Mouse (Mus musculus): Measurements from ENCODE around the gene Dennd2a. TPM values are rescaled to one million over a fixed set of nuclear protein-coding genes. Genes with fewer than 3 reads are reported as not detected.

Gene Dennd2a
- polyA plus RNA-seq, 1 experiment, result 8.4 TPM

- Histone ChIP-seq H3ac (ENCODE audit: control insufficient read depth, insufficient read length) (no peak overlapping the region), H3K79me2 (ENCODE audit: control insufficient read depth, insufficient read depth) (peaks cover 3% of the 10 kb centered on the region), H3K36me3 (ENCODE audit: control insufficient read depth, insufficient read depth) (no peaks in the 10 kb centered on the region), H3K4me2 (ENCODE audit: low read depth) (no peak overlapping the region), H3K4me3 (no peak overlapping the region), H3K27me3 (ENCODE audit: control insufficient read depth, insufficient read depth, insufficient read length) (no peaks in the 10 kb centered on the region)
- TF ChIP-seq TCF12 (IDR thresholded peaks at IDR 0.05; ENCODE audit: insufficient read depth, poor library complexity, severe bottlenecking) (no peak), SRF (IDR thresholded peaks at IDR 0.05; ENCODE audit: control insufficient read depth, insufficient read length, low read depth) (no peak), MYOG (IDR thresholded peaks at IDR 0.05; ENCODE audit: control insufficient read depth in 1 of 3, insufficient read depth in 1 of 3, insufficient read length in 2 of 3, low read depth in 2 of 3) (no peak), TCF3 (IDR thresholded peaks at IDR 0.05; ENCODE audit: insufficient read length, low read depth) (no peak), USF1 (IDR thresholded peaks at IDR 0.05; ENCODE audit: low read depth) (no peak), POLR2AphosphoS2 (IDR thresholded peaks at IDR 0.05; ENCODE audit: insufficient read length, low read depth) (no peak), CEBPB (IDR thresholded peaks at IDR 0.05; ENCODE audit: insufficient read depth, poor library complexity, severe bottlenecking) (no peak), MAX (IDR thresholded peaks at IDR 0.05; ENCODE audit: low read depth) (no peak), POLR2A (IDR thresholded peaks at IDR 0.05; ENCODE audit: insufficient read length, low read depth) (no peak), REST (IDR thresholded peaks at IDR 0.05; ENCODE audit: insufficient read depth, insufficient read length) (no peak), MYOD1 (IDR thresholded peaks at IDR 0.05; ENCODE audit: control insufficient read depth in 1 of 3, insufficient read length in 2 of 3, low read depth in 2 of 3) (no peak), E2F4 (IDR thresholded peaks at IDR 0.05; ENCODE audit: insufficient read depth) (no peak)
Observed at GRCm38 (mm10) chr6:39554888-39555647, 2.6 kb downstream of the Dennd2a start.

- H3ac ChIP-seq (ENCODE audit: control insufficient read depth, insufficient read length), result no peak overlapping the region
- no peak overlapping the region for H3K4me3 ChIP-seq
- peak overlapping the region; percentile 65 for H3K4me2 ChIP-seq (ENCODE audit: low read depth)
- no peaks in the 10 kb centered on the region for H3K36me3 ChIP-seq (ENCODE audit: control insufficient read depth, insufficient read depth)
- H3K27me3 ChIP-seq (ENCODE audit: control insufficient read depth, insufficient read depth, insufficient read length), result no peaks in the 10 kb centered on the region
- H3K79me2 ChIP-seq (ENCODE audit: control insufficient read depth, insufficient read depth), result peaks cover 3% of the 10 kb centered on the region
- TF ChIP-seq REST (IDR thresholded peaks at IDR 0.05; ENCODE audit: insufficient read depth, insufficient read length) (no peak), MAX (IDR thresholded peaks at IDR 0.05; ENCODE audit: low read depth) (no peak), CEBPB (IDR thresholded peaks at IDR 0.05; ENCODE audit: insufficient read depth, poor library complexity, severe bottlenecking) (no peak), TCF3 (IDR thresholded peaks at IDR 0.05; ENCODE audit: insufficient read length, low read depth) (no peak), E2F4 (IDR thresholded peaks at IDR 0.05; ENCODE audit: insufficient read depth) (no peak), POLR2AphosphoS2 (IDR thresholded peaks at IDR 0.05; ENCODE audit: insufficient read length, low read depth) (no peak), MYOG (IDR thresholded peaks at IDR 0.05; ENCODE audit: control insufficient read depth in 1 of 3, insufficient read depth in 1 of 3, insufficient read length in 2 of 3, low read depth in 2 of 3) (no peak), USF1 (IDR thresholded peaks at IDR 0.05; ENCODE audit: low read depth) (no peak)
Observed at GRCm38 (mm10) chr6:39551981-39552636, 5.6 kb downstream of the Dennd2a start.

GRCm38 (mm10) chr6:39548030-39548429, 9.6 kb downstream of the Dennd2a start:
- no peak overlapping the region for H3K4me3 ChIP-seq
- no peak overlapping the region for H3ac ChIP-seq (ENCODE audit: control insufficient read depth, insufficient read length)
- TF ChIP-seq POLR2AphosphoS2 (IDR thresholded peaks at IDR 0.05; ENCODE audit: insufficient read length, low read depth) (no peak), SRF (IDR thresholded peaks at IDR 0.05; ENCODE audit: control insufficient read depth, insufficient read length, low read depth) (no peak), TCF3 (IDR thresholded peaks at IDR 0.05; ENCODE audit: insufficient read length, low read depth) (no peak), MAX (IDR thresholded peaks at IDR 0.05; ENCODE audit: low read depth) (no peak), USF1 (IDR thresholded peaks at IDR 0.05; ENCODE audit: low read depth) (no peak), REST (IDR thresholded peaks at IDR 0.05; ENCODE audit: insufficient read depth, insufficient read length) (no peak), POLR2A (IDR thresholded peaks at IDR 0.05; ENCODE audit: insufficient read length, low read depth) (no peak)
- H3K27me3 ChIP-seq (ENCODE audit: control insufficient read depth, insufficient read depth, insufficient read length), result no peaks in the 10 kb centered on the region
- no peak overlapping the region for H3K4me2 ChIP-seq (ENCODE audit: low read depth)
- H3K36me3 ChIP-seq (ENCODE audit: control insufficient read depth, insufficient read depth), result no peaks in the 10 kb centered on the region
- H3K79me2 ChIP-seq (ENCODE audit: control insufficient read depth, insufficient read depth), result peaks cover 3% of the 10 kb centered on the region

- H3K4me2 ChIP-seq (ENCODE audit: low read depth), result no peak overlapping the region
- no peak overlapping the region for H3ac ChIP-seq (ENCODE audit: control insufficient read depth, insufficient read length)
- TF ChIP-seq MAX (IDR thresholded peaks at IDR 0.05; ENCODE audit: low read depth), result no peak
- no peaks in the 10 kb centered on the region for H3K79me2 ChIP-seq (ENCODE audit: control insufficient read depth, insufficient read depth)
- H3K4me3 ChIP-seq, result no peak overlapping the region
- H3K27me3 ChIP-seq (ENCODE audit: control insufficient read depth, insufficient read depth, insufficient read length), result no peaks in the 10 kb centered on the region
- no peaks in the 10 kb centered on the region for H3K36me3 ChIP-seq (ENCODE audit: control insufficient read depth, insufficient read depth)
Observed at GRCm38 (mm10) chr6:39545474-39545873, 12.2 kb downstream of the Dennd2a start.

- Histone ChIP-seq H3K4me2 (ENCODE audit: low read depth) (no peak overlapping the region), H3K27me3 (ENCODE audit: control insufficient read depth, insufficient read depth, insufficient read length) (no peaks in the 10 kb centered on the region), H3K79me2 (ENCODE audit: control insufficient read depth, insufficient read depth) (no peaks in the 10 kb centered on the region), H3K36me3 (ENCODE audit: control insufficient read depth, insufficient read depth) (no peaks in the 10 kb centered on the region), H3K4me3 (no peak overlapping the region), H3ac (ENCODE audit: control insufficient read depth, insufficient read length) (no peak overlapping the region)
- no peak for TF ChIP-seq TCF3 (IDR thresholded peaks at IDR 0.05; ENCODE audit: insufficient read length, low read depth)
- TF ChIP-seq E2F4 (IDR thresholded peaks at IDR 0.05; ENCODE audit: insufficient read depth), result no peak
- no peak for TF ChIP-seq TCF12 (IDR thresholded peaks at IDR 0.05; ENCODE audit: insufficient read depth, poor library complexity, severe bottlenecking)
- TF ChIP-seq CEBPB (IDR thresholded peaks at IDR 0.05; ENCODE audit: insufficient read depth, poor library complexity, severe bottlenecking), result no peak
- TF ChIP-seq MYOG (IDR thresholded peaks at IDR 0.05; ENCODE audit: control insufficient read depth in 1 of 3, insufficient read depth in 1 of 3, insufficient read length in 2 of 3, low read depth in 2 of 3), result no peak
- no peak for TF ChIP-seq SRF (IDR thresholded peaks at IDR 0.05; ENCODE audit: control insufficient read depth, insufficient read length, low read depth)
- no peak for TF ChIP-seq MAX (IDR thresholded peaks at IDR 0.05; ENCODE audit: low read depth)
- TF ChIP-seq MYOD1 (IDR thresholded peaks at IDR 0.05; ENCODE audit: control insufficient read depth in 1 of 3, insufficient read length in 2 of 3, low read depth in 2 of 3), result no peak
Observed at GRCm38 (mm10) chr6:39543769-39544420, 13.8 kb downstream of the Dennd2a start.
